Mouse (Mus musculus): ENCODE measurements around the gene Gnl2. TPM values are rescaled to one million over a fixed set of nuclear protein-coding genes. Genes with fewer than 3 reads are reported as not detected.

Gene Gnl2
- polyA plus RNA-seq, 1 experiment from 2014 or later: 42.3 TPM

- H3K4me3 ChIP-seq (ENCODE audit: low read depth, low read length): no peak overlapping the region
- no peak for DNase-seq (ENCODE audit: low spot score)
- H3K9me3 ChIP-seq (ENCODE audit: low read length): no peaks in the 10 kb centered on the region
- 77% methylated on average over 4 of the region's 4 CpGs for WGBS
- TF ChIP-seq EP300 (IDR thresholded peaks at IDR 0.05): no peak
- no peak for TF ChIP-seq CTCF (IDR thresholded peaks at IDR 0.05)
- peaks cover 1% of the 10 kb centered on the region; the same call in 1 of the 2 replicates for H3K36me3 ChIP-seq (ENCODE audit: insufficient read depth, low read length)
- H3K27me3 ChIP-seq (replicated peaks; ENCODE audit: insufficient read depth, low read length): no peaks in the 10 kb centered on the region
- H3K4me1 ChIP-seq (ENCODE audit: insufficient read depth, low read depth, low read length): no peaks in the 10 kb centered on the region
- H3K27ac ChIP-seq (ENCODE audit: low read length): no peak overlapping the region
- ATAC-seq: no peak
- H3K4me2 ChIP-seq (replicated peaks; ENCODE audit: low read depth, low read length): no peak overlapping the region
- no peak overlapping the region for H3K9ac ChIP-seq (replicated peaks; ENCODE audit: low read depth)
These were observed 81.0 kb downstream of the Gnl2 start for GRCm38 (mm10) chr4:125097412-125097811.

GRCm38 (mm10) chr4:125099458-125099857 is 83.1 kb downstream of the Gnl2 start:
- peak; percentile 98 for TF ChIP-seq CTCF (IDR thresholded peaks at IDR 0.05)
- no peak for TF ChIP-seq EP300 (IDR thresholded peaks at IDR 0.05)
- H3K27ac ChIP-seq (ENCODE audit: low read length): no peak overlapping the region
- 7% methylated on average over 8 of the region's 8 CpGs for WGBS
- no peaks in the 10 kb centered on the region for H3K4me1 ChIP-seq (ENCODE audit: insufficient read depth, low read depth, low read length)
- 0 out of 2 replicates have a peak, but pooled peaks cover 8% of the 10 kb centered on the region for H3K36me3 ChIP-seq (ENCODE audit: insufficient read depth, low read length)
- no peaks in the 10 kb centered on the region for H3K27me3 ChIP-seq (replicated peaks; ENCODE audit: insufficient read depth, low read length)
- DNase-seq (ENCODE audit: low spot score): peak; percentile 78
- no peak overlapping the region for H3K4me3 ChIP-seq (ENCODE audit: low read depth, low read length)
- no peak overlapping the region for H3K4me2 ChIP-seq (replicated peaks; ENCODE audit: low read depth, low read length)
- no peaks in the 10 kb centered on the region for H3K9me3 ChIP-seq (ENCODE audit: low read length)
- peak; percentile 68 for ATAC-seq
- no peak overlapping the region for H3K9ac ChIP-seq (replicated peaks; ENCODE audit: low read depth)

- 79% methylated on average over 13 of the region's 13 CpGs for WGBS
- ATAC-seq: no peak
- no peak for DNase-seq (ENCODE audit: low spot score)
These were observed 84.9 kb downstream of the Gnl2 start for GRCm38 (mm10) chr4:125101334-125101733.

More at GRCm38 (mm10) chr4:125101334-125101733, 84.9 kb downstream of the Gnl2 start:
- Histone ChIP-seq H3K4me2 (replicated peaks; ENCODE audit: low read depth, low read length) (no peak overlapping the region), H3K4me3 (ENCODE audit: low read depth, low read length) (no peak overlapping the region), H3K36me3 (ENCODE audit: insufficient read depth, low read length) (0 out of 2 replicates have a peak, but pooled peaks cover 8% of the 10 kb centered on the region), H3K9ac (replicated peaks; ENCODE audit: low read depth) (no peak overlapping the region), H3K27ac (ENCODE audit: low read length) (no peak overlapping the region), H3K9me3 (ENCODE audit: low read length) (no peaks in the 10 kb centered on the region), H3K27me3 (replicated peaks; ENCODE audit: insufficient read depth, low read length) (no peaks in the 10 kb centered on the region), H3K4me1 (ENCODE audit: insufficient read depth, low read depth, low read length) (no peaks in the 10 kb centered on the region)
- TF ChIP-seq EP300 (IDR thresholded peaks at IDR 0.05) (no peak), CTCF (IDR thresholded peaks at IDR 0.05) (no peak)

Other genes starting within 250 kb of the Gnl2 start
- 9.3 and 10.8 TPM in 2 replicates for gene Mtf1, start 214.5 kb upstream of the Gnl2 start, polyA plus RNA-seq (2015; fragmentation: Nextera tagmentation; extraction: Ambion mirVana)
- gene Yrdc, start 165.9 kb upstream of the Gnl2 start, polyA plus RNA-seq (2015; fragmentation: Nextera tagmentation; extraction: Ambion mirVana): 22.8 and 25.4 TPM in 2 replicates
- gene 1110065P20Rik, start 165.4 kb upstream of the Gnl2 start, polyA plus RNA-seq (2015; fragmentation: Nextera tagmentation; extraction: Ambion mirVana): 65.4 and 68.7 TPM in 2 replicates
- gene Maneal, start 154.4 kb upstream of the Gnl2 start, polyA plus RNA-seq (2015; fragmentation: Nextera tagmentation; extraction: Ambion mirVana): 0.08 and 0.13 TPM in 2 replicates
- not detected in 2 replicates for gene Epha10, start 135.7 kb upstream of the Gnl2 start, polyA plus RNA-seq (2015; fragmentation: Nextera tagmentation; extraction: Ambion mirVana)
- 7.3 and 8.3 TPM in 2 replicates for gene 9930104L06Rik, start 79.5 kb upstream of the Gnl2 start, polyA plus RNA-seq (2015; fragmentation: Nextera tagmentation; extraction: Ambion mirVana)
- 5.5 and 8.8 TPM in 2 replicates for gene Cdca8, start 77.3 kb upstream of the Gnl2 start, polyA plus RNA-seq (2015; fragmentation: Nextera tagmentation; extraction: Ambion mirVana)
- 6.5 and 7.2 TPM in 2 replicates for gene Rspo1, start 30.2 kb upstream of the Gnl2 start, polyA plus RNA-seq (2015; fragmentation: Nextera tagmentation; extraction: Ambion mirVana)
- 6.9 and 10.9 TPM in 2 replicates for gene Dnali1, start 49.1 kb downstream of the Gnl2 start, polyA plus RNA-seq (2015; fragmentation: Nextera tagmentation; extraction: Ambion mirVana)
- gene Snip1, start 50.1 kb downstream of the Gnl2 start, polyA plus RNA-seq (2015; fragmentation: Nextera tagmentation; extraction: Ambion mirVana): 17.4 and 18.0 TPM in 2 replicates
- 29.7 and 32.1 TPM in 2 replicates for gene Meaf6, start 68.5 kb downstream of the Gnl2 start, polyA plus RNA-seq (2015; fragmentation: Nextera tagmentation; extraction: Ambion mirVana)
- 1.6 and 2.3 TPM in 2 replicates for gene Zc3h12a, start 111.3 kb downstream of the Gnl2 start, polyA plus RNA-seq (2015; fragmentation: Nextera tagmentation; extraction: Ambion mirVana)